Comparison of ENCODE assay signal across 10 mouse cellular contexts in genomic region chr9:96118216-96118615, GRCm38 (mm10). TPM values are rescaled to one million over a fixed set of nuclear protein-coding genes. Genes with fewer than 3 reads are reported as not detected.
DNase-seq lines count a peak whose midpoint lies in the region; ATAC-seq and TF ChIP-seq lines count a peak whose summit lies in the region.
"Had no signal": no experiment of that assay in that cellular context is flagged by ENCODE, and none has a peak within 500 bp of the region (broad histone marks: within the 10 kb centered on the region; RNA-seq: fewer than 3 reads in every experiment).

No protein-coding gene starts in this region.

- H3K4me1 ChIP-seq in lung, embryonic 15.5 days, result no peaks in the 10 kb centered on the region
- no peaks in the 10 kb centered on the region for H3K4me1 ChIP-seq in lung, adult 2 months (ENCODE audit: control insufficient read depth, insufficient read depth, low read length)
- no peaks in the 10 kb centered on the region for H3K4me1 ChIP-seq in embryonic facial prominence, embryonic 15.5 days
- no peaks in the 10 kb centered on the region for H3K4me1 ChIP-seq in limb, embryonic 11.5 days (ENCODE audit: control insufficient read depth, insufficient read depth, low read length)
- peaks cover 9% of the 10 kb centered on the region; the same call in 1 of the 2 replicates for H3K4me1 ChIP-seq in neural tube, embryonic 15.5 days

- H3K4me2 ChIP-seq in lung, embryonic 15.5 days, result peak overlapping the region; percentile 93
- peak overlapping the region; percentile 71 for H3K4me2 ChIP-seq in embryonic facial prominence, embryonic 15.5 days (replicated peaks)
- peak overlapping the region; percentile 66 for H3K4me2 ChIP-seq in limb, embryonic 11.5 days (ENCODE audit: low read depth, severe bottlenecking)
- H3K4me2 ChIP-seq in neural tube, embryonic 15.5 days, result peak overlapping the region; percentile 60

- no peaks in the 10 kb centered on the region for H3K9me3 ChIP-seq in lung, embryonic 15.5 days
- no peaks in the 10 kb centered on the region for H3K9me3 ChIP-seq in embryonic facial prominence, embryonic 15.5 days (replicated peaks)
- no peaks in the 10 kb centered on the region for H3K9me3 ChIP-seq in limb, embryonic 11.5 days (ENCODE audit: control insufficient read depth, low read length)
- H3K9me3 ChIP-seq in neural tube, embryonic 15.5 days (replicated peaks), result no peaks in the 10 kb centered on the region

- TF ChIP-seq POLR2A in lung, adult 2 months (IDR thresholded peaks at IDR 0.05; ENCODE audit: borderline replicate concordance, extremely low read depth, low read depth, low read length), result no peak

- H3K9ac ChIP-seq in lung, embryonic 15.5 days, result no peak overlapping the region
- no peak overlapping the region for H3K9ac ChIP-seq in embryonic facial prominence, embryonic 15.5 days
- no peak overlapping the region for H3K9ac ChIP-seq in limb, embryonic 11.5 days (ENCODE audit: low read length)
- H3K9ac ChIP-seq in neural tube, embryonic 15.5 days (replicated peaks), result no peak overlapping the region

- no peaks in the 10 kb centered on the region for H3K27me3 ChIP-seq in lung, embryonic 15.5 days
- no peaks in the 10 kb centered on the region for H3K27me3 ChIP-seq in embryonic facial prominence, embryonic 15.5 days
- H3K27me3 ChIP-seq in limb, embryonic 11.5 days (ENCODE audit: control insufficient read depth, insufficient read depth, low read length), result no peaks in the 10 kb centered on the region
- H3K27me3 ChIP-seq in neural tube, embryonic 15.5 days (replicated peaks), result no peaks in the 10 kb centered on the region; the same call in 1 of the 2 replicates

- H3K27ac ChIP-seq in lung, embryonic 15.5 days, result no peak overlapping the region
- no peak overlapping the region for H3K27ac ChIP-seq in embryonic facial prominence, embryonic 15.5 days (replicated peaks)
- no peak overlapping the region for H3K27ac ChIP-seq in limb, embryonic 11.5 days (replicated peaks; ENCODE audit: low read depth, low read length)
- H3K27ac ChIP-seq in neural tube, embryonic 15.5 days (replicated peaks), result no peak overlapping the region

- 68% methylated on average over 4 of the region's 4 CpGs for WGBS in lung, embryonic 15.5 days
- WGBS in lung, adult 2 months, result 73% methylated on average over 4 of the region's 4 CpGs
- WGBS in embryonic facial prominence, embryonic 15.5 days, result 74% methylated on average over 4 of the region's 4 CpGs
- 75% methylated on average over 4 of the region's 4 CpGs for WGBS in limb, embryonic 11.5 days
- 73% methylated on average over 4 of the region's 4 CpGs for WGBS in neural tube, embryonic 15.5 days

- no peak for DNase-seq in lung, adult 2 months
- DNase-seq in limb, embryonic 11.5 days (ENCODE audit: low spot score), result no peak
- no peak for DNase-seq in adrenal gland, postnatal 14 days
- DNase-seq in layer of hippocampus, adult 18-20 months (ENCODE audit: low spot score in 2 of 2), result no peak
- DNase-seq in gastrocnemius, postnatal 4 days (ENCODE audit: low spot score in 2 of 2), result no peak
- DNase-seq: lung, adult 18-20 months; right cerebral cortex, postnatal 4 days had no signal

- no peak overlapping the region for H3K4me3 ChIP-seq in lung, embryonic 15.5 days
- H3K4me3 ChIP-seq in lung, adult 2 months (replicated peaks; ENCODE audit: extremely low read depth, low read depth, low read length), result no peak overlapping the region
- H3K4me3 ChIP-seq in embryonic facial prominence, embryonic 15.5 days (replicated peaks), result peak overlapping the region; percentile 68; the same call in 1 of the 2 replicates
- 0 out of 2 replicates have a peak overlapping the region, but pooled peaks have one; percentile 68 for H3K4me3 ChIP-seq in limb, embryonic 11.5 days (ENCODE audit: low read depth, low read length)
- peak overlapping the region; percentile 73; the same call in 1 of the 2 replicates for H3K4me3 ChIP-seq in neural tube, embryonic 15.5 days (replicated peaks)

- no peaks in the 10 kb centered on the region for H3K36me3 ChIP-seq in lung, embryonic 15.5 days
- no peaks in the 10 kb centered on the region for H3K36me3 ChIP-seq in embryonic facial prominence, embryonic 15.5 days
- no peaks in the 10 kb centered on the region for H3K36me3 ChIP-seq in limb, embryonic 11.5 days (ENCODE audit: control insufficient read depth, insufficient read depth, low read length)
- no peaks in the 10 kb centered on the region for H3K36me3 ChIP-seq in neural tube, embryonic 15.5 days

- TF ChIP-seq CTCF in lung, adult 2 months (IDR thresholded peaks at IDR 0.05; ENCODE audit: insufficient read depth, low read length), result no peak

- ATAC-seq in lung, embryonic 15.5 days (ENCODE audit: borderline replicate concordance, extremely low read depth, low FRiP score, low TSS enrichment), result no peak
- ATAC-seq in embryonic facial prominence, embryonic 15.5 days (ENCODE audit: insufficient number of reproducible peaks, low FRiP score, low TSS enrichment, low read depth), result no peak
- no peak for ATAC-seq in limb, embryonic 11.5 days (ENCODE audit: insufficient number of reproducible peaks, low FRiP score, low TSS enrichment, low read depth)
- no peak for ATAC-seq in neural tube, embryonic 15.5 days (ENCODE audit: low FRiP score)

RNA-seq across cellular contexts. Expression of gene Gk5, which starts 0.9 kb away (rescaled TPM):
- 3.1 and 4.2 TPM in 2 replicates for polyA plus RNA-seq in lung, embryonic 15.5 days (2015; fragmentation: Nextera tagmentation; extraction: Ambion mirVana)
- 1.9 and 3.0 TPM in 2 replicates for polyA plus RNA-seq in lung, adult 2 months (2012; rRNA removed)
- 7.7 and 8.2 TPM in 2 replicates for polyA plus RNA-seq in embryonic facial prominence, embryonic 15.5 days (2015; fragmentation: Nextera tagmentation; extraction: Ambion mirVana)
- 4.1 and 5.0 TPM in 2 replicates for polyA plus RNA-seq in limb, embryonic 11.5 days (2014; fragmentation: Nextera tagmentation; extraction: Ambion mirVana)
- polyA plus RNA-seq in neural tube, embryonic 15.5 days (2015; fragmentation: Nextera tagmentation; extraction: Ambion mirVana), result 2.5 and 2.9 TPM in 2 replicates
- 8.6 and 11.3 TPM in 2 replicates for total RNA-seq in adrenal gland, postnatal 14 days (2021)
- 1 to 10 TPM; 3.3 TPM for total RNA-seq in layer of hippocampus, adult 18-20 months (2021)
- 1 to 10 TPM; 6.8 to 7.9 TPM for total RNA-seq in gastrocnemius, postnatal 4 days (2021)

Comparison
In these comparisons a context has a peak if more than half of its experiments do, and no peak if none do; other contexts are left out.
1. H3K4me3 ChIP-seq: peak in embryonic facial prominence, embryonic 15.5 days (single experiment), limb, embryonic 11.5 days (single experiment) and neural tube, embryonic 15.5 days (single experiment); none in lung, embryonic 15.5 days (single experiment) and lung, adult 2 months (single experiment).
2. Peak in every context shown above with its lines, with median percentiles within 50 percentile points of each other: H3K4me2 ChIP-seq.